Comparison of ENCODE assay signal across 27 mouse cellular contexts in genomic region chr12:79980711-79981110, GRCm38 (mm10).
A peak's percentile ranks its signal among the peaks of the same experiment; 100 is the strongest.
DNase-seq lines count a peak whose midpoint lies in the region; ATAC-seq and TF ChIP-seq lines count a peak whose summit lies in the region.
"Had no signal": no experiment of that assay in that cellular context is flagged by ENCODE, and none has a peak within 500 bp of the region (broad histone marks: within the 10 kb centered on the region; RNA-seq: fewer than 3 reads in every experiment).

No protein-coding gene starts in this region.

- TF ChIP-seq CTCF in MEL (IDR thresholded peaks at IDR 0.05 in 2 of 3, conservative IDR thresholded peaks at IDR 0.05 in 1 of 3; ENCODE audit: control insufficient read depth in 1 of 3, insufficient read depth in 1 of 3, low read depth in 2 of 3, low read length in 3 of 3, poor library complexity in 1 of 3, severe bottlenecking in 1 of 3): no peak

- DNase-seq in hindbrain, embryonic 10.5 days (ENCODE audit: low spot score): no peak
- no peak for DNase-seq in hindbrain, embryonic 14.5 days (ENCODE audit: low spot score)
- DNase-seq in MEL (ENCODE audit: low read depth, low spot score): no peak
- DNase-seq in liver, embryonic 13.5 days: no peak
- DNase-seq in lung, postnatal 25 days (ENCODE audit: low spot score): no peak
- no peak for DNase-seq in layer of hippocampus, postnatal 25 days (ENCODE audit: extremely low spot score in 1 of 2, low spot score in 1 of 2)
- no peak for DNase-seq in adrenal gland, postnatal 25 days
- DNase-seq: adrenal gland, postnatal 10 days; cerebellum, adult 11 months; cerebellum, adult 8-10 months; cerebellum, postnatal 10 days; cerebellum, postnatal 36 days; embryo, embryonic 11 days; forebrain, postnatal 0 days; gastrocnemius, postnatal 25 days; heart, adult 18-20 months had no signal

- no peaks in the 10 kb centered on the region for H3K79me2 ChIP-seq in MEL (ENCODE audit: control insufficient read depth, insufficient read depth, low read length, poor library complexity)

- H3K4me1 ChIP-seq in hindbrain, embryonic 10.5 days (replicated peaks): peaks cover 22% of the 10 kb centered on the region
- no peaks in the 10 kb centered on the region for H3K4me1 ChIP-seq in hindbrain, embryonic 14.5 days (replicated peaks; ENCODE audit: control insufficient read depth, insufficient read depth, low read length)
- peaks cover 35 to 42% of the 10 kb centered on the region in 2 experiments for H3K4me1 ChIP-seq in MEL (ENCODE audit: control insufficient read depth in 1 of 2, insufficient read depth in 2 of 2, low read length in 2 of 2)
- H3K4me1 ChIP-seq in liver, embryonic 13.5 days (replicated peaks): peaks cover 52% of the 10 kb centered on the region
- H3K4me1 ChIP-seq: forebrain, embryonic 13.5 days had no signal

- WGBS in hindbrain, embryonic 10.5 days: 87% methylated on average over 4 of the region's 4 CpGs
- 83% methylated on average over 4 of the region's 4 CpGs for WGBS in hindbrain, embryonic 14.5 days
- 19% methylated on average over 4 of the region's 4 CpGs for WGBS in liver, embryonic 13.5 days (ENCODE audit: insufficient replicate concordance)

- H3K9ac ChIP-seq in hindbrain, embryonic 14.5 days: no peak overlapping the region
- H3K9ac ChIP-seq in MEL (ENCODE audit: control insufficient read depth, low read depth, low read length, poor library complexity, severe bottlenecking): no peak overlapping the region
- H3K9ac ChIP-seq in liver, embryonic 13.5 days: no peak overlapping the region
- H3K9ac ChIP-seq: embryonic facial prominence, embryonic 13.5 days; forebrain, embryonic 13.5 days; forebrain, postnatal 0 days; heart, embryonic 13.5 days; hindbrain, embryonic 13.5 days had no signal

- H3K9me3 ChIP-seq in hindbrain, embryonic 10.5 days: no peaks in the 10 kb centered on the region
- H3K9me3 ChIP-seq in hindbrain, embryonic 14.5 days (ENCODE audit: control insufficient read depth, low read length): no peaks in the 10 kb centered on the region
- no peaks in the 10 kb centered on the region for H3K9me3 ChIP-seq in MEL (replicated peaks; ENCODE audit: insufficient read depth, low read length)
- H3K9me3 ChIP-seq in liver, embryonic 13.5 days (replicated peaks): no peaks in the 10 kb centered on the region
- H3K9me3 ChIP-seq: embryonic facial prominence, embryonic 10.5 days; embryonic facial prominence, embryonic 13.5 days; forebrain, embryonic 13.5 days; heart, embryonic 13.5 days had no signal

- peak; percentile 47 to 56; a peak in 2 of 4 replicates for TF ChIP-seq EP300 in MEL (IDR thresholded peaks at IDR 0.05; ENCODE audit: low read depth in 1 of 2, low read length in 2 of 2)

- TF ChIP-seq POLR2A in MEL (IDR thresholded peaks at IDR 0.05; ENCODE audit: control insufficient read depth in 1 of 2, insufficient read depth in 1 of 2, low read depth in 1 of 2, low read length in 2 of 2, poor library complexity in 1 of 2): no peak

- H3K27ac ChIP-seq in hindbrain, embryonic 10.5 days: 0 out of 2 replicates have a peak overlapping the region, but pooled peaks have one; percentile 4
- no peak overlapping the region for H3K27ac ChIP-seq in hindbrain, embryonic 14.5 days
- H3K27ac ChIP-seq in MEL (ENCODE audit: control insufficient read depth, low read depth, low read length): peak overlapping the region; percentile 26; the same call in 1 of the 2 replicates
- H3K27ac ChIP-seq in liver, embryonic 13.5 days: peak overlapping the region; percentile 54
- H3K27ac ChIP-seq: embryonic facial prominence, embryonic 10.5 days; embryonic facial prominence, embryonic 13.5 days; forebrain, embryonic 13.5 days; heart, embryonic 13.5 days; hindbrain, embryonic 13.5 days; hindbrain, postnatal 0 days had no signal

- no peak for TF ChIP-seq RAD21 in MEL (IDR thresholded peaks at IDR 0.05; ENCODE audit: low read depth, low read length)

- H3K4me2 ChIP-seq in hindbrain, embryonic 14.5 days (replicated peaks): no peak overlapping the region
- no peak overlapping the region for H3K4me2 ChIP-seq in liver, embryonic 13.5 days
- H3K4me2 ChIP-seq: embryonic facial prominence, embryonic 13.5 days; forebrain, embryonic 13.5 days; heart, embryonic 13.5 days; hindbrain, embryonic 13.5 days had no signal

- no peaks in the 10 kb centered on the region for H3K27me3 ChIP-seq in hindbrain, embryonic 10.5 days (ENCODE audit: insufficient read depth, poor library complexity, severe bottlenecking)
- H3K27me3 ChIP-seq in hindbrain, embryonic 14.5 days (ENCODE audit: control insufficient read depth, insufficient read depth, low read length): no peaks in the 10 kb centered on the region
- H3K27me3 ChIP-seq in MEL (ENCODE audit: control insufficient read depth in 1 of 2, insufficient read depth in 2 of 2, low read length in 2 of 2): no peaks in the 10 kb centered on the region
- no peaks in the 10 kb centered on the region for H3K27me3 ChIP-seq in liver, embryonic 13.5 days
- H3K27me3 ChIP-seq: embryonic facial prominence, embryonic 13.5 days; forebrain, embryonic 13.5 days; heart, embryonic 13.5 days; hindbrain, embryonic 13.5 days; Patski had no signal

- H3K36me3 ChIP-seq in hindbrain, embryonic 10.5 days: no peaks in the 10 kb centered on the region
- H3K36me3 ChIP-seq in hindbrain, embryonic 14.5 days (replicated peaks; ENCODE audit: control insufficient read depth, insufficient read depth): no peaks in the 10 kb centered on the region
- peaks cover 0 to 42% of the 10 kb centered on the region in 2 experiments; a peak in 2 of 4 replicates for H3K36me3 ChIP-seq in MEL (ENCODE audit: control insufficient read depth in 1 of 2, insufficient read depth in 2 of 2, low read length in 2 of 2)
- no peaks in the 10 kb centered on the region for H3K36me3 ChIP-seq in liver, embryonic 13.5 days
- H3K36me3 ChIP-seq: embryonic facial prominence, embryonic 10.5 days; embryonic facial prominence, embryonic 13.5 days; heart, embryonic 13.5 days; hindbrain, embryonic 13.5 days had no signal

- no peak for ATAC-seq in hindbrain, embryonic 14.5 days (ENCODE audit: low FRiP score)
- ATAC-seq in liver, embryonic 13.5 days (ENCODE audit: low read depth): no peak
- ATAC-seq in megakaryocyte progenitor cell, adult 5-6 weeks (replicated peaks; ENCODE audit: poor library complexity): 0 out of 2 replicates have a peak, but pooled peaks have one; percentile 12
- ATAC-seq: CD4-positive, CD25-positive, alpha-beta regulatory T cell, adult 4 months; forebrain, embryonic 13.5 days; forebrain, postnatal 0 days; hindbrain, postnatal 0 days; inflammation-experienced regulatory T-cells, adult 6 months; Patski had no signal

- no peak overlapping the region for H3K4me3 ChIP-seq in hindbrain, embryonic 10.5 days
- no peak overlapping the region for H3K4me3 ChIP-seq in hindbrain, embryonic 14.5 days (replicated peaks; ENCODE audit: low read length)
- H3K4me3 ChIP-seq in MEL (ENCODE audit: control insufficient read depth in 1 of 2, insufficient read depth in 1 of 2, low read depth in 2 of 2, low read length in 2 of 2): no peak overlapping the region; a peak in 1 of 4 replicates
- no peak overlapping the region for H3K4me3 ChIP-seq in liver, embryonic 13.5 days (replicated peaks)
- H3K4me3 ChIP-seq: embryonic facial prominence, embryonic 10.5 days; embryonic facial prominence, embryonic 13.5 days; erythroblast, embryonic 14.5 days; forebrain, embryonic 13.5 days; heart, embryonic 13.5 days; hindbrain, embryonic 13.5 days had no signal

TF ChIP-seq in MEL, 35 proteins besides CTCF, POLR2A, EP300 and RAD21:
- TF ChIP-seq POLR2AphosphoS2 (IDR thresholded peaks at IDR 0.05; ENCODE audit: low read length): no peak
- no peak for TF ChIP-seq ZKSCAN1 (IDR thresholded peaks at IDR 0.05; ENCODE audit: low read depth, low read length)
- TF ChIP-seq ZNF384 (IDR thresholded peaks at IDR 0.05; ENCODE audit: low read depth, low read length): peak; percentile 81
- peak; percentile 49; the same call in 1 of the 2 replicates for TF ChIP-seq MYB (IDR thresholded peaks at IDR 0.05; ENCODE audit: low read depth, low read length)
- peak; percentile 55 for TF ChIP-seq GATA1 (IDR thresholded peaks at IDR 0.05; ENCODE audit: low read depth, low read length)
- TF ChIP-seq ETS1 (IDR thresholded peaks at IDR 0.05; ENCODE audit: low read depth, low read length): peak; percentile 66; the same call in 1 of the 2 replicates
- TF ChIP-seq TCF12 (IDR thresholded peaks at IDR 0.05; ENCODE audit: low read depth, low read length): peak; percentile 50; the same call in 1 of the 2 replicates
